Mouse (Mus musculus): ENCODE measurements around the gene Gm20737.
"Not testable (repeated sequence)": the region's sequence is repeated elsewhere in the genome, so short reads cannot be mapped to it uniquely, and the experiment has no call there.

The Gm20737 gene

GRCm38 (mm10) chrY:10535942-10536341, at the start of gene Gm20737:
Gm20737 (minus strand) TSS chrY:10536042.
- DNase-seq (ENCODE audit: low read depth, low spot score) = not testable (repeated sequence)

- not testable (repeated sequence) for DNase-seq (ENCODE audit: low read depth, low spot score)
Observed at GRCm38 (mm10) chrY:10553153-10553552, 17.3 kb upstream of the Gm20737 start, which contains the start of gene Gm21775. Gm21775 (plus strand) TSS chrY:10553453.
